Mouse (Mus musculus) CD4-positive, CD25-positive, alpha-beta regulatory T cell, adult 4 months (primary cell): ENCODE results near the gene Znrf2. TPM values are rescaled to one million over a fixed set of nuclear protein-coding genes. Genes with fewer than 3 reads are reported as not detected.
A peak's percentile ranks its signal among the peaks of the same experiment; 100 is the strongest.
"Not testable (repeated sequence)": the region's sequence is repeated elsewhere in the genome, so short reads cannot be mapped to it uniquely, and the experiment has no call there.

ENCODE experiments used
- ATAC-seq: one replicate; pipeline ENCODE4 v1.8.0; 2017
- polyA plus RNA-seq, 2 experiments: library from polyadenylated mRNA; unstranded; fragments of 100-300 nt; shearing (Covaris generic); gene quantifications; one replicate each; pipeline ENCODE4 v1.2.1; 2017

The Znrf2 gene
- polyA plus RNA-seq, 2 experiments from 2014 or later, result 22.9 to 26.1 TPM

- no peak for ATAC-seq
These were observed 35.1 kb downstream of the Znrf2 start for GRCm38 (mm10) chr6:54851778-54852177.

- ATAC-seq, result no peak
These were observed 36.0 kb downstream of the Znrf2 start for GRCm38 (mm10) chr6:54852669-54853068.

GRCm38 (mm10) chr6:54854859-54855258 is 38.1 kb downstream of the Znrf2 start:
- peak; percentile 44 for ATAC-seq

GRCm38 (mm10) chr6:54855801-54856583 is 39.3 kb downstream of the Znrf2 start:
- ATAC-seq, result no peak

GRCm38 (mm10) chr6:54859159-54859558 is 42.4 kb downstream of the Znrf2 start:
- ATAC-seq, result not testable (repeated sequence)

GRCm38 (mm10) chr6:54860180-54860579 is 43.5 kb downstream of the Znrf2 start:
- ATAC-seq, result no peak

- peak; percentile 76 for ATAC-seq
These were observed 50.2 kb downstream of the Znrf2 start for GRCm38 (mm10) chr6:54866731-54867410.

GRCm38 (mm10) chr6:54867411-54867745 is 50.7 kb downstream of the Znrf2 start:
- ATAC-seq, result peak; percentile 88

- ATAC-seq, result no peak
These were observed 56.3 kb downstream of the Znrf2 start for GRCm38 (mm10) chr6:54873029-54873428.

- ATAC-seq, result no peak
These were observed 60.1 kb downstream of the Znrf2 start for GRCm38 (mm10) chr6:54876782-54877181.

GRCm38 (mm10) chr6:54877651-54878050 is 60.9 kb downstream of the Znrf2 start:
- no peak for ATAC-seq

GRCm38 (mm10) chr6:54878546-54878945 is 61.8 kb downstream of the Znrf2 start:
- no peak for ATAC-seq

- no peak for ATAC-seq
These were observed 63.4 kb downstream of the Znrf2 start for GRCm38 (mm10) chr6:54880086-54880485.

- ATAC-seq, result no peak
These were observed 66.7 kb downstream of the Znrf2 start for GRCm38 (mm10) chr6:54883424-54883823.

GRCm38 (mm10) chr6:54886195-54886594 is 69.5 kb downstream of the Znrf2 start:
- ATAC-seq, result no peak

GRCm38 (mm10) chr6:54890221-54890620 is 73.5 kb downstream of the Znrf2 start:
- ATAC-seq, result no peak

- ATAC-seq, result no peak
These were observed 74.7 kb downstream of the Znrf2 start for GRCm38 (mm10) chr6:54891384-54891783.

- no peak for ATAC-seq
These were observed 83.5 kb downstream of the Znrf2 start for GRCm38 (mm10) chr6:54900256-54900655.

GRCm38 (mm10) chr6:54902547-54902946 is 85.8 kb downstream of the Znrf2 start:
- ATAC-seq, result peak; percentile 87

GRCm38 (mm10) chr6:54906053-54907040 is 89.6 kb downstream of the Znrf2 start:
- no peak for ATAC-seq

GRCm38 (mm10) chr6:54914977-54915376 is 98.3 kb downstream of the Znrf2 start:
- no peak for ATAC-seq

- peak; percentile 18 for ATAC-seq
These were observed 99.4 kb downstream of the Znrf2 start for GRCm38 (mm10) chr6:54916163-54916562.

GRCm38 (mm10) chr6:54916941-54917340 is 100.2 kb downstream of the Znrf2 start:
- no peak for ATAC-seq
